Mouse (Mus musculus) cortical plate, adult 2 months (tissue): ENCODE data around the gene Pdcd2. TPM values are rescaled to one million over a fixed set of nuclear protein-coding genes. Genes with fewer than 3 reads are reported as not detected.
"Not testable (repeated sequence)": the region's sequence is repeated elsewhere in the genome, so short reads cannot be mapped to it uniquely, and the experiment has no call there.

Source experiments
- H3K27ac ChIP-seq: fragments of 200-500 bp; 2 replicates; pipeline ENCODE4 v1.5.1; 2012; ENCODE audit warnings: low read length, control low read depth, inconsistent platforms; ENCODE audit not compliant: insufficient read depth
- H3K4me1 ChIP-seq: fragments of 200-500 bp; 2 replicates; pipeline ENCODE4 v1.6.1; 2011; ENCODE audit warnings: low read length; ENCODE audit not compliant: control insufficient read depth, insufficient read depth
- H3K4me3 ChIP-seq: fragments of 200-500 bp; 2 replicates; pipeline ENCODE4 v1.5.1; 2011; ENCODE audit warnings: mild to moderate bottlenecking, low read length, control low read depth; ENCODE audit not compliant: insufficient read depth
- CTCF ChIP-seq: fragments of 200-500 bp; IDR thresholded peaks from 2 replicates; pipeline ENCODE4 v1.5.1; 2011; ENCODE audit warnings: mild to moderate bottlenecking, control low read depth, low read length; ENCODE audit not compliant: insufficient read depth; ENCODE audit errors: extremely low read depth
- POLR2A ChIP-seq: fragments of 200-500 bp; IDR thresholded peaks from 2 replicates; pipeline ENCODE4 v1.6.1; 2011; ENCODE audit warnings: mild to moderate bottlenecking, low read length, control low read depth; ENCODE audit not compliant: insufficient read depth; ENCODE audit errors: extremely low read depth
- polyA plus RNA-seq: library from polyadenylated mRNA; depleted of rRNA; stranded (reverse); fragments of >200 nt; gene quantifications from 2 replicates; pipeline ENCODE4 v1.2.3, GENCODE M21; 2012; rRNA removed

Gene Pdcd2
- polyA plus RNA-seq, result 14.1 and 15.6 TPM in 2 replicates

- H3K4me1 ChIP-seq, result peaks cover 4% of the 10 kb centered on the region; the same call in 1 of the 2 replicates
- H3K4me3 ChIP-seq, result peak within 1 kb of the TSS; percentile 42
- TF ChIP-seq CTCF (no peak), POLR2A (peak; percentile 72)
- no peak within 1 kb of the TSS; the same call in 1 of the 2 replicates for H3K27ac ChIP-seq
Measured at GRCm38 (mm10) chr17:15526986-15527810, at the start of gene Pdcd2. Gene Pdcd2, minus strand, starts transcription at chr17:15527301.

GRCm38 (mm10) chr17:15575056-15575455 is 48.0 kb upstream of the Pdcd2 start:
- TF ChIP-seq POLR2A (no peak), CTCF (no peak)
- no peak overlapping the region for H3K4me3 ChIP-seq
- H3K27ac ChIP-seq, result no peak overlapping the region
- no peaks in the 10 kb centered on the region for H3K4me1 ChIP-seq

GRCm38 (mm10) chr17:15566908-15567307 is 39.8 kb upstream of the Pdcd2 start:
- H3K4me3 ChIP-seq, result no peak overlapping the region
- H3K27ac ChIP-seq, result no peak overlapping the region
- TF ChIP-seq CTCF, result no peak

DNA sequence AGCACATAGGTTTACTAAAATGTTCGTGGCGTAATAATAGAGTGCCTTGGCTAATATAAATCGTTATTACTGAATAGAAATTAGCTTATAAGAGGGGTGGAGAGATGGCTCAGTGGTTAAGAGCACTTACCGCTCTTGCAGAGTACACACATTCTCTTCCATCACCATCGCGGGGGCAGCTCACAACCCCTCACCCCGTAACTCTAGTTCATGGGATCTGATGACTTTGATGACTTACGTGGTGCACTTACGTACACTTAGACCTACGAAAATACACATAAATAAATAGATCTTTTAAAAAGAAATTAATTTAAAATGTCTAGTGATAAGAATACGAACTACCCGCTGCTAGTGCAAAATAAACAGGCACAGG is 37.8 kb upstream of the Pdcd2 start:
- Histone ChIP-seq H3K27ac (no peak overlapping the region), H3K4me3 (peak overlapping the region; percentile 59)
- TF ChIP-seq POLR2A (no peak), CTCF (no peak)

More at GRCm38 (mm10) chr17:15566908-15567307, 39.8 kb upstream of the Pdcd2 start:
- H3K4me1 ChIP-seq, result no peaks in the 10 kb centered on the region; the same call in 1 of the 2 replicates

DNA sequence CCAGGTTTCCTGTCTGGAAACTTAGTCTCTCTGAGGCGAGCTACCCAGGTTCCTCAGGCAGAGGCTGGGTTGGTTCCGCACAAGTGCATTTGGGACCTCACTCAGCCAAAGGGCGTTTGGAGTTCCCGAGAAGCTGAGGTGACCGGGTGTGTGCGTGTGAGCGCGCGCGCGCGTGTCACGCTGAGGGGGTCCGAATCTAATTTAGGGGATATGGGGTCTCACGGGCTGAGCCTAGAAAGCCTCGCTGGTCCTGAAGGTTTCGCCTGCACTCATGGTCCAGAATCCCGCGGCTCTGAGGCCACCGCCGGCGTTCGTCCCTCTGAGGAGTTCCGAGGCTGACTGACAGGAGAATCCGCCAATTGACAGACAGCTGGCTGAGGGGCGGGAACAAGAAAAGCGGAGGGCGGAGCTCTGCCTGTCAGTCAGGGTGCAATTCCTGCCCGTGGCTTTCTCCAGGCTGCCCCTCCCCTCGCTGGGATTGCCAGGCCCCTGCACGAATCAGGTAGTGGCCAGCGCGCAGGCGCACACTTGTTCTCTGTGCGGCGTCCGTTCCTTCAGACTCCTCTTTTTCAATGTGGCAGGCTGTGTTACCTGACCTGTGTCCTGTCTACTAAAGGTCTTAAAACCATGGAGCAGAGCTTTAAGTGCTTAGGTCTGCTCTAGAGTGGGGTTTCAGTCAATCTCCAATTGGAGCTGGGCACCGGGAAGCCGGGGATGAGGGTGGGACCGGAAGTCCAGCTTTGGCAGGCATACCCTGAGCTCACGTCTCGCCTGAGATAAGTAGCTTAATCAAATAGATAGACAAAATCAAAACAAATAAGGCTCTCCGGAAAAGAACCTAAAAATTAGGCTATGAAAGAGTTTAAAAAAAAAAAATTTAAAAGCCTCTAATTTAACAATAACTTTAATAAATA is 37.2 kb upstream of the Pdcd2 start, which contains the start of gene Prdm9:
Gene Prdm9, minus strand, starts transcription at position 341 of the 914 bp plus-strand sequence.
- TF ChIP-seq POLR2A (peak; percentile 75), CTCF (no peak)
- H3K4me3 ChIP-seq, result peak within 1 kb of the TSS; percentile 59
- no peaks in the 10 kb centered on the region; the same call in 1 of the 2 replicates for H3K4me1 ChIP-seq
- peak within 1 kb of the TSS; percentile 98 for H3K27ac ChIP-seq

More for the DNA sequence above, 37.8 kb upstream of the Pdcd2 start:
- no peaks in the 10 kb centered on the region; the same call in 1 of the 2 replicates for H3K4me1 ChIP-seq

- no peak overlapping the region for H3K27ac ChIP-seq
- no peak overlapping the region for H3K4me3 ChIP-seq
- TF ChIP-seq CTCF (no peak), POLR2A (no peak)
- H3K4me1 ChIP-seq, result no peaks in the 10 kb centered on the region; the same call in 1 of the 2 replicates
Measured at GRCm38 (mm10) chr17:15559946-15560345, 32.8 kb upstream of the Pdcd2 start.

DNA sequence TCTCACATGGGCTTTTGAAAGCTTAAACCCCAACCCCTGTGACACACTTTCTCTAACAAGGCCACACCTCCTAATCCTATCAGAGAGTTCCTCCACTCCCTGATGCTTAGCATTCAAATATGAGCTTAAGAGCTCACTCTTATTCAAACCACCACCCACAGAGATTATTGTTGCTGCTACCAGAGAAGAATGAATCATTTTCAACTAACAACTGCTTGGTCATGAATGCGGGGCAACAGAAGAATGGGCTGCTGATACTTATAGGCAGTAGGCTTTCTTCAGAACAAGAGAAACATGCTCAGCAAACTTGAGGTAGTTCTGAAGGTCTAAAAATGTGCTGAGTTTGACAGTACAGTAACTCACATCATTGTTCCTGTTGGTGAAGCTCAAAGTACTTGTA is 22.6 kb upstream of the Pdcd2 start:
- no peaks in the 10 kb centered on the region for H3K4me1 ChIP-seq
- no peak for TF ChIP-seq POLR2A
- TF ChIP-seq CTCF, result no peak
- no peak overlapping the region for H3K27ac ChIP-seq
- H3K4me3 ChIP-seq, result no peak overlapping the region

DNA sequence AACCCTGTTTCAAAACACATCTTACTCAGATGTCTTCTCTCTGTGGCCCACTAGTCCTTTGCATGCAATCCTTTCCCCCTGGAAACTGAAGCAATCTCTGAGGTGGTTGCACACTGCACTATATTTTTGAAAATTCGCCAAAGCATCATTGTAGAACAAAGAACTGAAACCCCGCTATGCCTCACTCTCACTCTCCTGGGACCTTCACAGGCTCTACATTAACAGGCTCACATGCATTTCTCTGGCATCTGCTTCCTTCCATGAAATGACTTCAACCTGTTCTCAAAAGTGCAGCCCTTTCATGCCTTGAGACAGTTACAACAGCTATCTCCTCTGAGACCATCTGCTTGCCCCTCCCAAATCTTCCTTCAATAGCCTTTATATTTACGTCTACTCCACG is 19.3 kb upstream of the Pdcd2 start:
- H3K27ac ChIP-seq, result no peak overlapping the region
- H3K4me1 ChIP-seq, result no peaks in the 10 kb centered on the region
- no peak overlapping the region for H3K4me3 ChIP-seq
- TF ChIP-seq POLR2A (no peak), CTCF (no peak)

DNA sequence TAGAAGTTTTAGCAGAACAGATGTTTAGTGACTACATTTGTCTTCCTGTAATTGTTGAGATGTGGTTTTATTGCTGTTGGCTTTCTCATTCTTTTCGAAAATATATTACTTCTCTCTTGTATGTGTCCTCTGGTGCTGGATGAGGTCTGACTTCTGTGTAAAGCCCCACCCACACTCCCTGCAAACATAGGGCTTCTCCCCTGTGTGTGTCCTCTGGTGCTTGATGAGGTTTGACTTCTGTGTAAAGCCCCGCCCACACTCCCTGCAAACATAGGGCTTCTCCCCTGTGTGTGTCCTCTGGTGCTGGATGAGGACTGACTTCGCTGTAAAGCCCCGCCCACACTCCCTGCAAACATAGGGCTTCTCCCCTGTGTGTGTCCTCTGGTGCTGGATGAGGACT is 16.8 kb upstream of the Pdcd2 start:
- H3K4me1 ChIP-seq, H3K4me3 ChIP-seq, H3K27ac ChIP-seq: not testable (repeated sequence)
